28 mouse cellular contexts compared by ENCODE assay signal in the genomic region with DNA sequence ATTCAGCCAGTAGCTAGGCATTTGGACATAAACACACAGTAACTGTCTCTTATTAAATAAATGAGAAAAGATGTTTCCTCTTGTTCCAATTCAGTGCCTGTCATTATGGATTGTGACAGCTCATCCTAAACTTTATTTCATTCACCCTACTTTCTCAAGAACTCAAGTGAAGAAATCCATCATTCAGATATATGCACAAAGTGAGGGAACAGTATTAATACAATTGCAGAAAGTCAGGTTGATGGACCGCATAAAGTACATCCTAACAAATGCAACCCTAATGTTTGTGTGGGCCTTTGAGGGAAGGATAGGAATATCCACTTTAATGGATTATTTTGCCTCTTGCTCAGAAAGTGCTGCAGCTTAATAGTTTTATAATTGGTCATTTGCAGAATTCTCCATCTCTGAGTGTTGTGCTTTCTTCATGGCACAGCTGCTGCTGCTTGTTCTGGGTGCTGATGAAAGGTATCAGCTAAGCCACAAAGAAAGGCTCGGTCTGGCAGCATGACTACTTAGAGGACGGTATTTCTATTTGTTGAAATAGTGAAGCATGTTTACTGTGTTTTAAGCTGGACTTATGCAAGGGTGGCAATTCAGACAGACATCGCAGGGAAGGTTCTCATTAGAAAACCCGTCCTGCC. TPM values are rescaled to one million over a fixed set of nuclear protein-coding genes. Genes with fewer than 3 reads are reported as not detected.
"Had no signal": no experiment of that assay in that cellular context is flagged by ENCODE, and none has a peak within 500 bp of the region (broad histone marks: within the 10 kb centered on the region; RNA-seq: fewer than 3 reads in every experiment).

No protein-coding gene starts in this region.

- H3K36me3 ChIP-seq: heart, embryonic 10.5 days; heart, embryonic 12.5 days; hindbrain, embryonic 10.5 days; hindbrain, embryonic 13.5 days; intestine, embryonic 15.5 days; kidney, embryonic 15.5 days; limb, embryonic 10.5 days; limb, embryonic 12.5 days; liver, embryonic 13.5 days had no signal

- H3K9ac ChIP-seq: heart, embryonic 12.5 days; hindbrain, embryonic 13.5 days; intestine, embryonic 15.5 days; kidney, embryonic 15.5 days; limb, embryonic 12.5 days; liver, embryonic 13.5 days had no signal

- H3K27me3 ChIP-seq: hindbrain, embryonic 13.5 days; liver, embryonic 13.5 days had no signal

- H3K4me3 ChIP-seq: gastrocnemius, adult 2 months; heart, embryonic 10.5 days; heart, embryonic 12.5 days; hindbrain, embryonic 10.5 days; hindbrain, embryonic 13.5 days; intestine, embryonic 15.5 days; kidney, embryonic 15.5 days; limb, embryonic 10.5 days; limb, embryonic 12.5 days; liver, embryonic 13.5 days had no signal

- ATAC-seq: hindbrain, embryonic 16.5 days; inflammation-experienced regulatory T-cells, adult 6 months; intestine, embryonic 15.5 days; intestine, postnatal 0 days had no signal

- H3K27ac ChIP-seq: gastrocnemius, adult 2 months; heart, embryonic 10.5 days; hindbrain, embryonic 10.5 days; hindbrain, embryonic 13.5 days; intestine, embryonic 15.5 days; kidney, embryonic 15.5 days; kidney, postnatal 0 days; limb, embryonic 10.5 days; limb, embryonic 12.5 days; liver, embryonic 13.5 days had no signal

- H3K4me1 ChIP-seq: heart, embryonic 10.5 days; heart, embryonic 12.5 days; hindbrain, embryonic 10.5 days; intestine, embryonic 15.5 days; limb, embryonic 10.5 days; limb, embryonic 12.5 days; liver, embryonic 13.5 days had no signal

- DNase-seq: gastrocnemius, adult 2 months; gastrocnemius, postnatal 10 days; gastrocnemius, postnatal 25 days; heart, adult 18-20 months; heart, postnatal 10 days; heart, postnatal 4 days; kidney, adult 18-20 months; kidney, adult 8-10 months; kidney, postnatal 14 days; kidney, postnatal 36 days; layer of hippocampus, adult 9-11 months; layer of hippocampus, postnatal 36 days; liver; liver, embryonic 13.5 days had no signal

- H3K4me2 ChIP-seq: heart, embryonic 12.5 days; hindbrain, embryonic 13.5 days; intestine, embryonic 15.5 days; kidney, embryonic 15.5 days; limb, embryonic 12.5 days; liver, embryonic 11.5 days; liver, embryonic 13.5 days had no signal

- H3K9me3 ChIP-seq: heart, embryonic 10.5 days; heart, embryonic 12.5 days; hindbrain, embryonic 10.5 days; hindbrain, embryonic 13.5 days; intestine, embryonic 15.5 days; kidney, embryonic 15.5 days; limb, embryonic 10.5 days; limb, embryonic 12.5 days; liver, embryonic 13.5 days had no signal

RNA-seq across cellular contexts. Expression of gene Grm7, which starts 8.1 kb away (rescaled TPM):
- total RNA-seq: gastrocnemius, adult 2 months; granulocyte monocyte progenitor cell, adult 5-6 weeks had no signal
- polyA plus RNA-seq: inflammation-experienced regulatory T-cells, adult 6 months; limb, embryonic 10.5 days had no signal
